Mouse (Mus musculus) spleen, postnatal 4 days (tissue): ENCODE measurements around the gene Samm50.

Experiments
- DNase-seq, 2 experiments: peaks; one replicate each; pipeline ENCODE4 v3.0.0; 2022; ENCODE audit warnings: low spot score in 2 of 2

Gene Samm50

GRCm38 (mm10) chr15:84238552-84238951 lies 46.5 kb downstream of the Samm50 start:
- no peak for DNase-seq

GRCm38 (mm10) chr15:84238991-84239401 lies 47.0 kb downstream of the Samm50 start:
- DNase-seq: no peak

DNA sequence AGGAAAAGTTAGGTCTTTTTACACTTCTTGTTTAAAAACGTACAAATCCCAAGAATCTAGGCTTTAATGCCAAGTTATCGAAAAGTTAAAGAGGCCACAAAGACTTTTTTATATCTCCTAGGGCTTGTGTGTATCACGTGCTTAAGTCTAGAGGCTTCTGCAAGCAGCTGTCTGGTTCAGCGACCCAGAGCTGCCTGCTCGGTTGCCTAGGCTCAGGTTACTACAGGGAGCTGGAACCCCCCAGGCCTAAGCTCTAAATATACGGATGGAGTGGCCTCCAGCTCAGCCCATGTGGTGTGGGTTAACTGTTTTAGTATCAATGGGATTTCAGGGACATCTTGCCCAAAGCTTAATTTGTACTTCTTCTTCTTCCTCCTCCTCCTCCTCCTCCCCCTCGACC lies 49.5 kb downstream of the Samm50 start:
- no peak for DNase-seq

DNA sequence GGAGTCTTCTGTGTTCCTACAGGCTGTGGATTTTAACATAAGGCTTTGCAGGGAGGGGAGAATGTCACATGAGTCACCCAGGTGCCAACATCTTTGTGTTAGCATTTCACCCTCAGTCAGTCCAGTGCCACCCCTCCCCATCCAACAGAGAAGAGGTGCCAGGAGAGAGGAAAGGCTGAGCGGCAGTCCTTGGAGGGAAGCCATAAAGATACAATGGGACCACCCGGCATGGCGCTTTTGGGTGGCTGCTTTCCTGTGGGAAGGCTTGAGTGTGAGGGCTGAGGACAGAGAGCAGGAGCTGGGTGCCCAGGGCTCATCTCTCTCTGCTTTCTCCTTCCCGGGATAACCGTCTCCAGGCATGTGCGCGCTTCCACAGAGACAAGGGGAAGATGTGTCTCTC lies 53.1 kb downstream of the Samm50 start:
- DNase-seq: no peak

DNA sequence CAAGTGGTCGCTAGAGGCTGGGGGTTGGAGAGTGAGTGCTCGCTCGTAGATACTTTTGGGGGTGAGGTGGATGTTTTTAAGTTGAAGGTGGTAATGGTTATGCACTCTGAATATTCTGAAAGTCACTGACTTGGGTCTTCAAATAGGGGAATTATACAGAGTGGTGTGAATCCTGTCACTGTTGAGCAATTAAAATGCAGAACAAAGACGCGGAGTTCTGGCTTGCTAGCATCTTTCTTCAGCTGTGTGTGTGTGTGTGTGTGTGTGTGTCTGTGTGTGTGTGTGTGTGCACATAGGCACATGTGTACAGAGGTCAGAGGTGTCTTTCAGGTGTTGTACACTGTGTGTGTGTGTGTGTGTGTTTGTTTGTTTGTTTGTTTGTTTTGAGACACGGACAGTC lies 54.2 kb downstream of the Samm50 start:
- no peak for DNase-seq

GRCm38 (mm10) chr15:84247309-84247708 lies 55.3 kb downstream of the Samm50 start:
- no peak for DNase-seq

DNA sequence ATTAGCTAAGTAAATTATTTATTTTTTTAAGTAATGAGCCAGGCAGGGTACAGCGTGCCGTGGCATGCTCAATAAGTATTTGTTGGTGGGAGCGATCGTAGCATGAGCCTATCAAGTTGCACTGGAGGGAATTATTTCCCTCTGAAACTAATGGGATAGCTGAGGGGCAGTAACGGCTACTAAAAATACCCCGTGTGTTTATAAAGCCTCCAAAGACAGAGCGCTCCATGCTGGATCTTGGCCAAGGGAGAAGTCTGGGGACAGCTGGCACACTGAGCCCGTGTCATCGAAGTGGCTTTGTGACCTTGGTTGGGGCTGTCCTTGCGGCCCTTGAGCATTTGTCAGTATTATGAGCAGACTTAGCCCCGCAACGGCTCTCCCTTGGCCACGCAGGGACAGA lies 59.2 kb downstream of the Samm50 start:
- no peak for DNase-seq

DNA sequence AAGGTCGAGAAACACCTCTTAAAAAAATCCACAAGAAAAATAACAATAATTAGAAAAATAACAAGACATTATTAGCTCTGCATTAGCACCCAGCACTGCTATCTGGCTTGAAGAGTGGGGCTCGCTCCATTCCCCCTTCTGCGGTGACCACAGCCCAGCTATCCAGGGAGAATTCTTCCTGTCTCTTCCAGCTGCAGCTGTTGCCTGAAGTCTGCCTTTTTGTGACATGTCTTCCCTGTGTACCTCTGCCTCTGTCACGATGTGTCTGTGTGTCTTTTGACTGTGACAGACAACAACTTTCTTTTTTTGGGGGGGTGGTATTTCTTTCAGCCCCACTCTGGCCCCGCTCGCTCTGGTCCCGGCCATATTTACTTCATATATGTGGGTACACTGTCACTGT lies 60.6 kb downstream of the Samm50 start:
- DNase-seq: no peak

DNA sequence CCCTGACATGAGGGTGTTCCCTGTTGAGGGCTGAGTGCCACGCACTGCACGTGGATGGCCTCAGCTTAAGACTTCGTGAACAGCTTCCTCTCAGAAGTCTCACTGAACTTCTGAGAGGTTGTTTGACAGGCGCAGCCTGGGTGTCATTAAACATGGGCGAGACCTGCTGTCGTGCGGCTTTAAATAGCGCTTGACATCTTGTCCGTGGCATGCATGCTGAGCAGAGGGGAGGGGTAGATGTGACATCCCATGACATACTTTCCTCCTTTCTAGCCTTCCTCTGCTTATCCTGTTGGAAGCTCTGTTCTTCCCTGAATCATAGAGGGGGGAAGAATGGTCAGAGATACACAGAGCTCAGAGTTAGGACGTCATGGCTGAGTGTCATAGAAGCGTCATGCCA lies 61.7 kb downstream of the Samm50 start:
- DNase-seq: no peak

GRCm38 (mm10) chr15:84254387-84254786 lies 62.3 kb downstream of the Samm50 start:
- DNase-seq: no peak

DNA sequence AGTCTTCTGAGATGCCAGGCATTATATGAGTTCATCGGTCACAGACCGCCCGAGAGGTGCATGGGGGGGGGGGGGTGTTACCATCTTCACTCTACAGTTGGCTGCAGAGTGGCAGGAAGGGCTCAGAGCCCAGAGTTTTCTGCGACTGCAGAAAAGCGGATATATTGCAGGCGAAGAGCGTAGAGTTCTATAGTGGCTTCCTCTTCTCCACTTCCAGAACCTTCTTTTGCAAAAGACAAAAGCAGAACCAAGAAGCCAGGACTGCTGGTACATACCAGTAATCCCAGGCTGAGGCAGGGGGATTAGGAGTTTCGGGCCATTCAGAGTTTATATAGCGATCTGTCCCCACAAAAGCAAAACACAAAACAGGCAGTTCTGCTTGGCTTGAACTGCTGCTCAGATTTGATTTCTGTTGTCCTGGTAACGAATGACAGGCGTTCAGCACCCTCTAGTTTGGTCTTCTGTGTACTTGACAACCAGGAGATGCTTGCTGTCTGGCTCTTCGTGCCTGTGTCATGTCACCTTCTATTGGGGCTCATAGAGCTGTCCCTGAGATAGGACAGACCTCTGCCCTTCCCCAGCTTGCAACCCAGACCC lies 64.3 kb downstream of the Samm50 start:
- DNase-seq: no peak

DNA sequence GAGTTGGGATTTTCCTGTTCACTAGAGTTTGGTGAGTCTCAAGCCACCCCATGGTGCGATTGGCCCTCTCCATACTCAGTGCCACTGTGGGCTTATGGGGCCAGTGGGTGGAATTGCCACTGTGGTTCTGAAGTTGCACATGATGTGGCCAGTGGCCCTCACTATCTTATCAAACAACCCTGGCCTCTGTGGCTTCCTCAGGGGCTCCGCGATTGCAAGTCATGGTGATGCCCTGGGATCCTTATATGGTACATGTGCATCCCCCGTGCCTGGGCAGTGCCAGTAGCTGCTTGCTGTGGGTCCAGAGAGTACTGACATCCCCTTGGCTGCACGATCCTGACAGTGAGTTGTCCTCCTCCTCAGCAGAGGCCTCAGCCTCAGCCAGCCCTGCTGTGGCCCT lies 64.8 kb downstream of the Samm50 start:
- no peak for DNase-seq

DNA sequence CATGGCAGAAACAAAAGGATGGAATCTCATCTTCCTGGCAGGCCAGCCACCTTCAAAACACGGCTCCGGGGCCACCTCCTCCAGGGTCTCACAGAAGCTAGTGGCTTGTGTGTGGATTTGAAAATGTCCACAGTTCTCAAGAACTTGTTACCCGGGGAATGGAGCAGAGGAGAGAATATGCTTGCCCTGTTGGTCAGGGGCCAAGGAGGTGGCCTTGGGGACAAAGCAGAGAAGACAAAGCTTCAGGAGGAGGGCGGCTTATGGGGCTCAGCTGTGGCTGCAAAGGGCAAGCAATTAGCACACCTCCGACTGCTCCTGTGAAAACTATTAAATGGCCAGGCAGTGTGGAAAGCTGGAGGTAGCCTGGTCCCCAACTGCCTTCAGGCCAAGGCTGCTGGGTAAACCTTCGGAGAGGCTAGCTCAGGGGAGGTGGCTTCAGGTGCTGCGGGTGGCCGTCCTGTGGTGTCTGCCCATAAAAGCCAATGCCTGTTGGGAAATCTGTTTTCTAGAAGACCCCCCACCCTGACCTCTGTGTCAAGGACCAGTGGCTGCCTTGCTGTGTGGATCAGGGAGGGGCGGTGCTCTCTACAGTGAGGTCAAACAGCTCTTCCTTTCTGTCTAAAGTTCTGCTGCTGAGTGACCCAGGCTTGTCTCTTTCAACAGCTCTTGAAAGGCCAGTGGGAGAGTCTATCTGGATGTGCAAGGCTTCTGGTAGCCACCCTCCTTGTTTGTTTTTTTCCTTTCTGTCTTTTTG lies 66.7 kb downstream of the Samm50 start:
- DNase-seq: no peak

DNA sequence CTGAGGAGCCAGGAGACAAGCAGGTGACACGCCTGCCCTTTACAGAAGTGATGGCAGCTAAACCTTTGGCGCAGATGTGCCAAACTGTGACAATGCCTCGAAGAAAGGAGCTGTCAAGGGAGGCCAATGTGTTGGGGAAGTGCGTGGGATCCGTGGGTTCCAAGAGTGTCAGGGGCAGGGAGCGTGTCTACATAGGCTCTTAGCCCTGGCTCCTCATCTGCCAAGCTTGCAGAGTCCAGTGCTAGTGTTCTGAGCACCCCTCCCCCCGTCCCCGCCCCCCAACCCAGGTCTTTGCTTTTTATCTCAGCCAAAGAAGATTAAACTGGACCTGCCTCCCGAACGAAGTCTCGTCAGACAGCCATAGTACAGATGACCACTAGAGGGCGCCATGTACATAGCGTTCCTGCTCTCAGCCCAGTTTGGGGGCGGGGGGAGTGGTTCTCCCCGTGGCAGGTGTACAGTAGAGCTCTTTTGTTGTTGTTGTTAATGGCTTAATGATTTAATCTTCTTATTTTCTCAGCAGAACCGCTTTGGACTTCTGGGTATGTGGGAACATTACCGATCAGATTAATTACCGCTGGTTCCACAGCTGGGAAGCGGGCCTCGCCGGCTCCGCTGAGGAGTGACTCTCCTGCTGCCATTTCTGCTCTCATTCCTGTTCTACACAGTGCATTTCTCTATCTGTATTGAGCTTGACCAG lies 68.2 kb downstream of the Samm50 start:
- DNase-seq: peak; percentile 68 to 88

GRCm38 (mm10) chr15:84262630-84263029 lies 70.6 kb downstream of the Samm50 start:
- DNase-seq: no peak

GRCm38 (mm10) chr15:84263573-84263972 lies 71.5 kb downstream of the Samm50 start:
- no peak for DNase-seq

GRCm38 (mm10) chr15:84265141-84265540 lies 73.1 kb downstream of the Samm50 start:
- DNase-seq: no peak

GRCm38 (mm10) chr15:84266290-84266689 lies 74.2 kb downstream of the Samm50 start:
- DNase-seq: no peak
